7 mouse cellular contexts compared by ENCODE assay signal in genomic region chr13:43615194-43615576, GRCm38 (mm10). TPM values are rescaled to one million over a fixed set of nuclear protein-coding genes. Genes with fewer than 3 reads are reported as not detected.
DNase-seq lines count a peak whose midpoint lies in the region; ATAC-seq lines count a peak whose summit lies in the region.

No protein-coding gene starts in this region.

- no peaks in the 10 kb centered on the region for H3K27me3 ChIP-seq in forebrain, embryonic 16.5 days (replicated peaks; ENCODE audit: control insufficient read depth, insufficient read depth, low read length)

- WGBS in forebrain, embryonic 16.5 days: 20% methylated on average over 9 of the region's 9 CpGs

- peak overlapping the region; percentile 73 for H3K4me2 ChIP-seq in forebrain, embryonic 16.5 days (ENCODE audit: low read length)

- peaks cover 26% of the 10 kb centered on the region for H3K4me1 ChIP-seq in forebrain, embryonic 16.5 days (replicated peaks; ENCODE audit: control insufficient read depth, insufficient read depth, low read length)

- peak; percentile 17 to 26 for DNase-seq in B cell, adult 2 months
- DNase-seq in CD4-positive, CD25-positive, alpha-beta regulatory T cell, adult 2 months (ENCODE audit: low read depth, low spot score): peak; percentile 35
- DNase-seq in embryo, embryonic 10 days (ENCODE audit: low spot score): no peak
- no peak for DNase-seq in spleen, postnatal 10 days (ENCODE audit: low spot score in 2 of 2)
- DNase-seq in gastrocnemius, postnatal 14 days: no peak

- peak; percentile 15; the same call in 1 of the 2 replicates for ATAC-seq in forebrain, embryonic 16.5 days
- ATAC-seq in megakaryocyte progenitor cell, adult 5-6 weeks (replicated peaks; ENCODE audit: poor library complexity): peak; percentile 52

- peak overlapping the region; percentile 85 for H3K9ac ChIP-seq in forebrain, embryonic 16.5 days (replicated peaks; ENCODE audit: low read depth, low read length)

- intact Hi-C loops in gastrocnemius, postnatal 14 days (cut with DNase I; ENCODE audit: low total_unique reads): no loop called here

- no peaks in the 10 kb centered on the region for H3K36me3 ChIP-seq in forebrain, embryonic 16.5 days (ENCODE audit: control insufficient read depth, insufficient read depth)

- no peaks in the 10 kb centered on the region for H3K9me3 ChIP-seq in forebrain, embryonic 16.5 days (ENCODE audit: control insufficient read depth, low read length)

- peak overlapping the region; percentile 67 for H3K4me3 ChIP-seq in forebrain, embryonic 16.5 days (replicated peaks; ENCODE audit: low read length)

- peak overlapping the region; percentile 85 for H3K27ac ChIP-seq in forebrain, embryonic 16.5 days (ENCODE audit: low read length)

RNA-seq across cellular contexts. Expression of gene Rnf182, which starts 0.3 kb away (rescaled TPM):
- polyA plus RNA-seq in forebrain, embryonic 16.5 days (2015; fragmentation: Nextera tagmentation; extraction: Ambion mirVana): 51.6 and 56.0 TPM in 2 replicates
- total RNA-seq in megakaryocyte progenitor cell, adult 5-6 weeks (2015): not detected in 2 replicates
- not detected in 2 replicates for total RNA-seq in megakaryocyte progenitor cell, adult 5-6 weeks (2017)
- total RNA-seq in gastrocnemius, postnatal 14 days (2021): under 1 TPM; 0.18 to 0.27 TPM

RNA-seq across cellular contexts. Expression of gene Mcur1, which starts 55.2 kb away (rescaled TPM):
- 6.9 TPM in 2 replicates for polyA plus RNA-seq in forebrain, embryonic 16.5 days (2015; fragmentation: Nextera tagmentation; extraction: Ambion mirVana)
- 16.0 and 18.8 TPM in 2 replicates for total RNA-seq in megakaryocyte progenitor cell, adult 5-6 weeks (2015)
- total RNA-seq in megakaryocyte progenitor cell, adult 5-6 weeks (2017): 13.7 and 13.8 TPM in 2 replicates
- 10 to 100 TPM; 21.1 to 21.8 TPM for total RNA-seq in gastrocnemius, postnatal 14 days (2021)

Comparison
In these comparisons a context has a peak if more than half of its experiments do, and no peak if none do; other contexts are left out.
1. DNase-seq: peak in B cell, adult 2 months (2 of 2) and CD4-positive, CD25-positive, alpha-beta regulatory T cell, adult 2 months (single experiment); none in embryo, embryonic 10 days (single experiment), spleen, postnatal 10 days (0 of 2) and gastrocnemius, postnatal 14 days (single experiment).